Comparison of ENCODE assay signal across 10 mouse cellular contexts in genomic region chr4:137647648-137648047, GRCm38 (mm10).
"Had no signal": no experiment of that assay in that cellular context is flagged by ENCODE, and none has a peak within 500 bp of the region (broad histone marks: within the 10 kb centered on the region; RNA-seq: fewer than 3 reads in every experiment).

No protein-coding gene starts in this region.

- H3K4me3 ChIP-seq: limb, embryonic 15.5 days; midbrain, embryonic 13.5 days had no signal

- ATAC-seq: lung, postnatal 0 days; midbrain, embryonic 13.5 days had no signal

- H3K27ac ChIP-seq: limb, embryonic 15.5 days; liver, embryonic 14.5 days; midbrain, embryonic 13.5 days had no signal

- H3K9me3 ChIP-seq: limb, embryonic 15.5 days; midbrain, embryonic 13.5 days had no signal

- DNase-seq: kidney, adult 8-10 months; kidney, postnatal 25 days; lung, adult 18-20 months; lung, postnatal 36 days; thymus, adult 18-20 months; thymus, postnatal 14 days had no signal

- H3K4me1 ChIP-seq: limb, embryonic 15.5 days; midbrain, embryonic 13.5 days had no signal

- H3K27me3 ChIP-seq: limb, embryonic 15.5 days; midbrain, embryonic 13.5 days had no signal

- H3K9ac ChIP-seq: limb, embryonic 15.5 days; liver, embryonic 14.5 days; midbrain, embryonic 13.5 days had no signal

- H3K4me2 ChIP-seq: limb, embryonic 15.5 days; midbrain, embryonic 13.5 days had no signal
